Mouse (Mus musculus) liver, adult 2 months (tissue): Measurements from ENCODE around the gene Rccd1. TPM values are rescaled to one million over a fixed set of nuclear protein-coding genes. Genes with fewer than 3 reads are reported as not detected.

ENCODE experiments used
- DNase-seq: peaks from one replicate; pipeline ENCODE4 v3.0.0-alpha.2; 2011; ENCODE audit warnings: low read depth, low spot score; ENCODE audit errors: extremely low read depth
- H3K27ac ChIP-seq: fragments of 200-500 bp; replicated peaks from 2 replicates; pipeline ENCODE4 v1.5.1; 2012; ENCODE audit warnings: low read depth, mild to moderate bottlenecking, control low read depth, inconsistent platforms, low read length; ENCODE audit not compliant: insufficient read depth
- H3K27me3 ChIP-seq: fragments of 200-500 bp; 2 replicates; pipeline ENCODE4 v1.6.1; 2012; ENCODE audit warnings: mild to moderate bottlenecking, moderate library complexity, low read length, inconsistent platforms; ENCODE audit not compliant: control insufficient read depth, insufficient read depth
- H3K36me3 ChIP-seq: fragments of 200-500 bp; 2 replicates; pipeline ENCODE4 v1.6.1; 2012; ENCODE audit warnings: low read length, inconsistent platforms; ENCODE audit not compliant: control insufficient read depth, insufficient read depth
- H3K4me1 ChIP-seq: fragments of 200-500 bp; 2 replicates; pipeline ENCODE4 v1.6.1; 2011; ENCODE audit warnings: low read length; ENCODE audit not compliant: control insufficient read depth, insufficient read depth
- H3K4me3 ChIP-seq: fragments of 200-500 bp; 2 replicates; pipeline ENCODE4 v1.5.1; 2011; ENCODE audit warnings: low read depth, mild to moderate bottlenecking, control low read depth, low read length, moderate library complexity; ENCODE audit not compliant: insufficient read depth
- H3K79me2 ChIP-seq: fragments of 200-500 bp; 2 replicates; pipeline ENCODE4 v1.6.1; 2012; ENCODE audit warnings: inconsistent platforms, mild to moderate bottlenecking, low read length, moderate library complexity; ENCODE audit not compliant: control insufficient read depth, insufficient read depth
- H3K9ac ChIP-seq: fragments of 200-500 bp; 2 replicates; pipeline ENCODE4 v1.6.1; 2012; ENCODE audit warnings: low read depth, mild to moderate bottlenecking, control low read depth, inconsistent platforms, low read length
- CTCF ChIP-seq: fragments of 200-500 bp; IDR thresholded peaks from 2 replicates; pipeline ENCODE4 v1.5.1; 2011; ENCODE audit warnings: low read depth, low read length, control low read depth
- POLR2A ChIP-seq: fragments of 200-500 bp; IDR thresholded peaks from 2 replicates; pipeline ENCODE4 v1.6.1; 2011; ENCODE audit warnings: low read length, control low read depth; ENCODE audit not compliant: insufficient read depth; ENCODE audit errors: extremely low read depth
- WGBS: fragments of 180-500 bp; shearing (Covaris S2); methylation state at CpG from one replicate; pipeline ENCODE4 v1.1.7; 2018; 5-methylcytosine and 5-hydroxymethylcytosine counted together
- polyA plus RNA-seq: library from polyadenylated mRNA; depleted of rRNA; stranded (reverse); fragments of >200 nt; gene quantifications from 2 replicates; pipeline ENCODE4 v1.2.3, GENCODE M21; 2012
- total RNA-seq: library from RNA; depleted of rRNA; stranded (reverse); fragments of >200 nt; gene quantifications from 2 replicates; pipeline ENCODE4 v1.2.3, GENCODE M21; 2014

Gene Rccd1
- total and polyA plus RNA-seq, 2 experiments, result 1.2 to 3.8 TPM

GRCm38 (mm10) chr7:80342858-80343257 lies 18.6 kb upstream of the Rccd1 start, which contains the start of gene Hddc3:
Gene Hddc3, plus strand, starts transcription at chr7:80343104.
- Histone ChIP-seq H3K4me1 (peaks cover 7% of the 10 kb centered on the region), H3K4me3 (peak within 1 kb of the TSS; percentile 73), H3K27me3 (no peaks in the 10 kb centered on the region), H3K27ac (0 out of 2 replicates have a peak within 1 kb of the TSS, but pooled peaks have one; percentile 29), H3K79me2 (no peaks in the 10 kb centered on the region), H3K9ac (peak within 1 kb of the TSS; percentile 83), H3K36me3 (no peaks in the 10 kb centered on the region)
- TF ChIP-seq POLR2A, result 0 out of 2 replicates have a peak, but pooled peaks have one; percentile 27
- TF ChIP-seq CTCF, result peak; percentile 88
- DNase-seq, result peak; percentile 73
- under 1% methylated on average over 25 of the region's 25 CpGs for WGBS

GRCm38 (mm10) chr7:80341793-80342192 lies 17.5 kb upstream of the Rccd1 start:
- no peaks in the 10 kb centered on the region for H3K79me2 ChIP-seq
- peaks cover 7% of the 10 kb centered on the region for H3K4me1 ChIP-seq
- 0 out of 2 replicates have a peak, but pooled peaks cover 3% of the 10 kb centered on the region for H3K36me3 ChIP-seq
- no peak overlapping the region for H3K27ac ChIP-seq
- H3K9ac ChIP-seq, result no peak overlapping the region
- TF ChIP-seq POLR2A (no peak), CTCF (no peak)
- H3K27me3 ChIP-seq, result no peaks in the 10 kb centered on the region
- no peak for DNase-seq
- H3K4me3 ChIP-seq, result no peak overlapping the region
- WGBS, result 82% methylated on average over 7 of the region's 7 CpGs

GRCm38 (mm10) chr7:80340793-80341192 lies 16.5 kb upstream of the Rccd1 start, which contains the start of gene Unc45a:
Gene Unc45a, minus strand, starts transcription at chr7:80341005.
- H3K36me3 ChIP-seq, result 0 out of 2 replicates have a peak, but pooled peaks cover 3% of the 10 kb centered on the region
- peak within 1 kb of the TSS; percentile 82 for H3K4me3 ChIP-seq
- TF ChIP-seq CTCF (peak; percentile 84), POLR2A (no peak)
- H3K27me3 ChIP-seq, result no peaks in the 10 kb centered on the region
- peak; percentile 73 for DNase-seq
- under 1% methylated on average over 11 of the region's 11 CpGs for WGBS
- peaks cover 7% of the 10 kb centered on the region for H3K4me1 ChIP-seq
- H3K27ac ChIP-seq, result peak within 1 kb of the TSS; percentile 68
- no peaks in the 10 kb centered on the region for H3K79me2 ChIP-seq
- H3K9ac ChIP-seq, result peak within 1 kb of the TSS; percentile 77

- TF ChIP-seq POLR2A, result peak; percentile 59
- peak; percentile 80 for TF ChIP-seq CTCF
- Histone ChIP-seq H3K27ac (peak overlapping the region; percentile 68), H3K79me2 (no peaks in the 10 kb centered on the region), H3K27me3 (no peaks in the 10 kb centered on the region), H3K4me3 (peak overlapping the region; percentile 82), H3K4me1 (peaks cover 7% of the 10 kb centered on the region), H3K9ac (peak overlapping the region; percentile 77), H3K36me3 (peaks cover 5% of the 10 kb centered on the region; the same call in 1 of the 2 replicates)
- under 1% methylated on average over 45 of the region's 45 CpGs for WGBS
- peak; percentile 90 for DNase-seq
These were observed 15.8 kb upstream of the Rccd1 start for GRCm38 (mm10) chr7:80339793-80340628.

- Histone ChIP-seq H3K27ac (no peak overlapping the region), H3K4me1 (peaks cover 7% of the 10 kb centered on the region)
- DNase-seq, result no peak
These were observed 15.1 kb upstream of the Rccd1 start for GRCm38 (mm10) chr7:80339371-80339770.

GRCm38 (mm10) chr7:80336932-80337331 lies 12.7 kb upstream of the Rccd1 start:
- no peaks in the 10 kb centered on the region for H3K79me2 ChIP-seq
- peaks cover 20% of the 10 kb centered on the region for H3K36me3 ChIP-seq
- no peaks in the 10 kb centered on the region for H3K27me3 ChIP-seq
- H3K4me1 ChIP-seq, result peaks cover 3% of the 10 kb centered on the region; the same call in 1 of the 2 replicates
- no peak for DNase-seq
- no peak for TF ChIP-seq POLR2A
- TF ChIP-seq CTCF, result no peak
- H3K4me3 ChIP-seq, result no peak overlapping the region
- H3K27ac ChIP-seq, result no peak overlapping the region
- no peak overlapping the region for H3K9ac ChIP-seq
- 84% methylated on average over 3 of the region's 3 CpGs for WGBS

More at GRCm38 (mm10) chr7:80339371-80339770, 15.1 kb upstream of the Rccd1 start:
- Histone ChIP-seq H3K9ac (peak overlapping the region; percentile 55), H3K36me3 (peaks cover 9% of the 10 kb centered on the region), H3K27me3 (no peaks in the 10 kb centered on the region), H3K79me2 (no peaks in the 10 kb centered on the region), H3K4me3 (peak overlapping the region; percentile 49; the same call in 1 of the 2 replicates)
- 19% methylated on average over 17 of the region's 17 CpGs for WGBS
- TF ChIP-seq POLR2A, result no peak
- no peak for TF ChIP-seq CTCF
